Mouse (Mus musculus) liver, postnatal 0 days (tissue): ENCODE measurements around the gene Gm20388.

Source experiments
- CTCF ChIP-seq: sonication (generic); IDR thresholded peaks from 2 replicates; pipeline ENCODE4 v1.5.1; 2016; ENCODE audit warnings: antibody characterized with exemption, low read depth
- EP300 ChIP-seq: IDR thresholded peaks from 2 replicates; pipeline ENCODE4 v1.6.1; 2016; ENCODE audit warnings: antibody characterized with exemption, low read depth, mild to moderate bottlenecking

- TF ChIP-seq CTCF, result no peak
- no peak for TF ChIP-seq EP300
Measured at GRCm38 (mm10) chr8:119911258-119911962, 769 bp downstream of the Gm20388 start.
